Mouse (Mus musculus) splenic B cell, adult 2 months (primary cell): ENCODE results near the gene Zc3h12b.
A peak's percentile ranks its signal among the peaks of the same experiment; 100 is the strongest.
"Not testable (repeated sequence)": the region's sequence is repeated elsewhere in the genome, so short reads cannot be mapped to it uniquely, and the experiment has no call there.

Experiments used
- DNase-seq: peaks from one replicate; pipeline ENCODE4 v3.0.0-alpha.2; 2011; ENCODE audit warnings: low read depth, low spot score
- H3K27me3 ChIP-seq: 2 replicates; pipeline ENCODE4 v1.6.1; 2012; ENCODE audit warnings: mild to moderate bottlenecking, low read length, moderate library complexity, mixed read lengths; ENCODE audit not compliant: control insufficient read depth, poor library complexity, insufficient read depth, severe bottlenecking
- H3K36me3 ChIP-seq: 2 replicates; pipeline ENCODE4 v1.6.1; 2012; ENCODE audit warnings: mild to moderate bottlenecking, low read length, moderate library complexity, mixed read lengths; ENCODE audit not compliant: control insufficient read depth, poor library complexity, insufficient read depth, severe bottlenecking

Gene Zc3h12b

GRCm38 (mm10) chrX:95711227-95712111 is at the start of gene Zc3h12b:
Gene Zc3h12b (plus strand): TSS chrX:95711678.
- peak; percentile 47 for DNase-seq
- H3K27me3 ChIP-seq: no peaks in the 10 kb centered on the region
- no peaks in the 10 kb centered on the region for H3K36me3 ChIP-seq

GRCm38 (mm10) chrX:95682206-95682605 is 29.3 kb upstream of the Zc3h12b start:
- Histone ChIP-seq H3K36me3 (no peaks in the 10 kb centered on the region), H3K27me3 (no peaks in the 10 kb centered on the region)
- DNase-seq: no peak

GRCm38 (mm10) chrX:95687119-95687518 is 24.4 kb upstream of the Zc3h12b start:
- peak; percentile 38 for DNase-seq
- H3K27me3 ChIP-seq: no peaks in the 10 kb centered on the region
- H3K36me3 ChIP-seq: no peaks in the 10 kb centered on the region

- H3K27me3 ChIP-seq: no peaks in the 10 kb centered on the region
- H3K36me3 ChIP-seq: no peaks in the 10 kb centered on the region
- peak; percentile 33 for DNase-seq
These were observed 26.8 kb downstream of the Zc3h12b start for GRCm38 (mm10) chrX:95738253-95738652.

- no peaks in the 10 kb centered on the region for H3K36me3 ChIP-seq
- no peaks in the 10 kb centered on the region for H3K27me3 ChIP-seq
- no peak for DNase-seq
These were observed 84.4 kb downstream of the Zc3h12b start for GRCm38 (mm10) chrX:95795881-95796280.

- DNase-seq: no peak
- H3K27me3 ChIP-seq: no peaks in the 10 kb centered on the region
- H3K36me3 ChIP-seq: no peaks in the 10 kb centered on the region
These were observed 90.3 kb downstream of the Zc3h12b start for GRCm38 (mm10) chrX:95801790-95802189.

- no peaks in the 10 kb centered on the region for H3K27me3 ChIP-seq
- H3K36me3 ChIP-seq: no peaks in the 10 kb centered on the region
- peak; percentile 0 for DNase-seq
These were observed 141.3 kb downstream of the Zc3h12b start for GRCm38 (mm10) chrX:95852806-95853205.

- Histone ChIP-seq H3K27me3 (no peaks in the 10 kb centered on the region), H3K36me3 (no peaks in the 10 kb centered on the region)
- no peak for DNase-seq
These were observed 169.6 kb downstream of the Zc3h12b start for GRCm38 (mm10) chrX:95881111-95881510.

GRCm38 (mm10) chrX:95902716-95903115 is 191.2 kb downstream of the Zc3h12b start:
- no peaks in the 10 kb centered on the region for H3K27me3 ChIP-seq
- no peaks in the 10 kb centered on the region for H3K36me3 ChIP-seq
- DNase-seq: no peak

- Histone ChIP-seq H3K27me3 (no peaks in the 10 kb centered on the region), H3K36me3 (no peaks in the 10 kb centered on the region)
- no peak for DNase-seq
These were observed 224.0 kb downstream of the Zc3h12b start for GRCm38 (mm10) chrX:95935481-95935880.

GRCm38 (mm10) chrX:95945496-95945895 is 234.0 kb downstream of the Zc3h12b start:
- Histone ChIP-seq H3K36me3 (peaks cover 3% of the 10 kb centered on the region; the same call in 1 of the 2 replicates), H3K27me3 (no peaks in the 10 kb centered on the region)
- no peak for DNase-seq

GRCm38 (mm10) chrX:95948135-95948534 is 236.7 kb downstream of the Zc3h12b start:
- H3K27me3 ChIP-seq: no peaks in the 10 kb centered on the region
- peaks cover 9% of the 10 kb centered on the region for H3K36me3 ChIP-seq
- DNase-seq: no peak

- DNase-seq: peak; percentile 52
- H3K27me3 ChIP-seq: no peaks in the 10 kb centered on the region
- peaks cover 9% of the 10 kb centered on the region for H3K36me3 ChIP-seq
These were observed 239.3 kb downstream of the Zc3h12b start for GRCm38 (mm10) chrX:95950776-95951175.

- peak; percentile 94 for DNase-seq
- Histone ChIP-seq H3K36me3 (peaks cover 6% of the 10 kb centered on the region), H3K27me3 (no peaks in the 10 kb centered on the region)
These were observed 245.2 kb downstream of the Zc3h12b start, which contains the start of gene Las1l for GRCm38 (mm10) chrX:95956497-95957293. Gene Las1l (minus strand): TSS chrX:95956962.

GRCm38 (mm10) chrX:95957461-95957860 is 246.0 kb downstream of the Zc3h12b start:
- not testable (repeated sequence) for DNase-seq, H3K36me3 ChIP-seq, H3K27me3 ChIP-seq
